Mouse (Mus musculus) heart, embryonic 10.5 days (tissue): ENCODE measurements around the gene Ago3. TPM values are rescaled to one million over a fixed set of nuclear protein-coding genes. Genes with fewer than 3 reads are reported as not detected.

Experiments used
- DNase-seq: peaks from one replicate; pipeline ENCODE4 v3.0.0-alpha.2; 2017; ENCODE audit warnings: low spot score
- H3K27ac ChIP-seq: fragments of 300-500 bp; sonication (generic); 2 replicates; pipeline ENCODE4 v1.5.1; 2016; ENCODE audit warnings: mild to moderate bottlenecking
- H3K27me3 ChIP-seq: fragments of 300-500 bp; sonication (generic); 2 replicates; pipeline ENCODE4 v1.6.1; 2016; ENCODE audit warnings: mild to moderate bottlenecking; ENCODE audit not compliant: poor library complexity, insufficient read depth, severe bottlenecking
- H3K36me3 ChIP-seq: fragments of 300-500 bp; sonication (generic); 2 replicates; pipeline ENCODE4 v1.6.1; 2016; ENCODE audit warnings: mild to moderate bottlenecking, moderate library complexity
- H3K4me1 ChIP-seq: fragments of 300-500 bp; sonication (generic); 2 replicates; pipeline ENCODE4 v1.6.1; 2016; ENCODE audit warnings: mild to moderate bottlenecking
- H3K4me3 ChIP-seq: fragments of 300-500 bp; sonication (generic); 2 replicates; pipeline ENCODE4 v1.5.1; 2016; ENCODE audit warnings: mild to moderate bottlenecking, moderate library complexity
- H3K9me3 ChIP-seq: fragments of 300-500 bp; sonication (generic); 2 replicates; pipeline ENCODE4 v1.6.1; 2016; ENCODE audit warnings: mild to moderate bottlenecking, moderate library complexity
- WGBS: fragments of 180-500 bp; shearing (Covaris S2); methylation state at CpG from one replicate; pipeline ENCODE4 v1.1.7; 2016; 5-methylcytosine and 5-hydroxymethylcytosine counted together
- polyA plus RNA-seq: library from polyadenylated mRNA; unstranded; fragments of >200 nt; fragmentation: Nextera tagmentation; extraction: Ambion mirVana; gene quantifications from 2 replicates; pipeline ENCODE4 v1.2.1, GENCODE M21; 2016

The Ago3 gene
- polyA plus RNA-seq, 1 experiment from 2014 or later = 14.5 TPM

DNA sequence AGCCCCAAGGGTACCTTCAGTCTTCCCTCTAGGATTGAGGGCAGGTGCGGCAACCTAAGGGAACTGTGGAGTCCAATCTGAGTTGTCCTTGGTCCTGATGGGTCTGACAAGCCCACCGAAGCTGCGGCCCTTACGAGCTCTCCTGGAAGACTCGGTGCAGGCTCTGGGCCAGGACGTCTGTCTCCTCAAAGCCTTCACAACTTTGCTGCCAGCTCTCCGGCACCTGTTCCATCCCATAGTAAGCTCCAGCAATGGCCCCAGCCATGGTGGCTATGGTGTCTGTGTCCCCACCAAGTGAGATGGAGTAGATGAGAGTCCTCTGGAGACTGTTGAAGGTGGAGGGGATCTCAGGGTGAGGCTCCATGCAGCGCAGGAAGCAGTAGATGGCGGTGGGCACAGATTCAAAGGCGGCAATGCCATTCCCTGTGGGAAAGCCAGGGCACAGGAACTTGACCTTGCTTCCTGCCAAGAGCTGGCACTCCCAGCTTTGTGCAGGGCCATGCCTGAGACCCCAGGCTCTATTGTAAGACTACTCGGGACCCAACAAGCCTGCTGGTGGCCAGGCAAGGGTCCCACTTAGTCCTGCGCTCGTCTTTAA, 112.8 kb downstream of the Ago3 start:
- DNase-seq = no peak
- Histone ChIP-seq H3K36me3 (peaks cover 46% of the 10 kb centered on the region), H3K4me3 (no peak overlapping the region), H3K9me3 (no peaks in the 10 kb centered on the region), H3K27me3 (no peaks in the 10 kb centered on the region; the same call in 1 of the 2 replicates), H3K27ac (no peak overlapping the region), H3K4me1 (peaks cover 39% of the 10 kb centered on the region)
- WGBS = 92% methylated on average over 13 of the region's 13 CpGs

DNA sequence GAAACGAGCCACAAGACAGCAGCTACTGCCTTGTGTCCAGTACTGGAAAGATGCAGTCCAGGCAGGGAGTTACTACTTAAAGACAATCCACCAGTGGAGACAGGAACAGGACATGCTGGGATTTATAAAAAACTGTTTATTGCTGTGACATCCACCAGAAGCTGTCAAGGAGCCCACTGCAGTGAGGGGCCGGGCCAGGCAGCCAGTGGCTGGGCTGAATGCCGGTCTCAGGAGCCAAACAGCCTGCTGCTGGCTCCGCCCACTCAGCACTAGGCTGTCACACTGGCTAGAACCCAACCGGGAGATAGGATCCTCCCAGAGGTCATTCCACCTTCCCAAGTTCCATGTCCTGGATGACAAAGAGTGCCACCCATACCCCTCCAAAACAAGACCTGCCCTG, 113.4 kb downstream of the Ago3 start:
- no peak overlapping the region for H3K4me3 ChIP-seq
- H3K4me1 ChIP-seq = peaks cover 37% of the 10 kb centered on the region
- H3K27ac ChIP-seq = no peak overlapping the region

DNA sequence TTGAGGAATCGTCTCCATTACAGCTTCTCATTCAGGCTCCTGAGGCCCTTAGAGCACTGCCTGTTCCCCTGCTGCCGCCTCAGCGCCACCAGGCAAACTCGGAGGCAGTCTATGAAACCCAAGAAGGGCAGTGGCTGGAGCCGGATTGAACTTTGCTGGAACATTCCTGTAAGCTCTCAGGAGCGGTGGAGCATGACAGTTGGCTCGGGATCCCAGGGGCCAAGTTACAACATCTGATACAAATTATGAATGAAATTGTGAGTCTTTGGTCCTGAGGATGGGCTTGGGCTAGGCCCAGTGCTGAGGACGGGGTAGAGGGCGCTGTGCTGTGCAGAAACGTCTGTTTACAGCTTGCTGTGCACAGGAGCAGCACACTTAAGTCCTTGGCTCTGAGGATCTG, 115.0 kb downstream of the Ago3 start:
- peaks cover 9% of the 10 kb centered on the region; the same call in 1 of the 2 replicates for H3K27me3 ChIP-seq
- no peaks in the 10 kb centered on the region for H3K9me3 ChIP-seq
- H3K4me1 ChIP-seq = peaks cover 38% of the 10 kb centered on the region; the same call in 1 of the 2 replicates
- H3K36me3 ChIP-seq = peaks cover 46% of the 10 kb centered on the region
- no peak overlapping the region for H3K27ac ChIP-seq
- no peak overlapping the region for H3K4me3 ChIP-seq
- DNase-seq = no peak
- 65% methylated on average over 10 of the region's 10 CpGs for WGBS

More for the DNA sequence above, 113.4 kb downstream of the Ago3 start:
- WGBS = 42% methylated on average over 5 of the region's 5 CpGs
- Histone ChIP-seq H3K9me3 (no peaks in the 10 kb centered on the region), H3K27me3 (peaks cover under 1% of the 10 kb centered on the region; the same call in 1 of the 2 replicates), H3K36me3 (peaks cover 46% of the 10 kb centered on the region)
- DNase-seq = no peak

DNA sequence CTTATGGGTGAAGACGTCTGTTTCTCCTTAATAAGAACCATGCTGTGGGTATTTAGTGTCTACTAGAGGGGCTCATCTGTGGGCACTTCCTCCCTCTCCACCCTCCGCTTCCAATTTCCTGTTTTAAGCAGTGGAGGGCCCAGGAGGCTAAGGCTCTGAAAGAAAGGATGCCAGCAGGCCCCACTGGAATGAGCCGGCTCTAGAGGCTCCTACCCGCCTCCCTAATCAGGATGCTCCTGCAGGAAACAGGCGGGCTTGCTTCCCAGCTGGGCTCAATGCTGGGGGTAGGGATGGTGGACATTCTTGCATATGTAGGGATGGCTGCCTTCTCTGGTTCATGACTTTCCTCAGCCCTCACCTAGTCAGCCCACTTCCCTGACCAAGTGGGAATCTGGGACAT, 116.2 kb downstream of the Ago3 start:
- Histone ChIP-seq H3K4me3 (no peak overlapping the region), H3K9me3 (no peaks in the 10 kb centered on the region), H3K36me3 (peaks cover 35% of the 10 kb centered on the region), H3K4me1 (peaks cover 43% of the 10 kb centered on the region; the same call in 1 of the 2 replicates), H3K27ac (no peak overlapping the region), H3K27me3 (peaks cover 13% of the 10 kb centered on the region; the same call in 1 of the 2 replicates)
- no peak for DNase-seq
- WGBS = 34% methylated on average over 5 of the region's 5 CpGs

DNA sequence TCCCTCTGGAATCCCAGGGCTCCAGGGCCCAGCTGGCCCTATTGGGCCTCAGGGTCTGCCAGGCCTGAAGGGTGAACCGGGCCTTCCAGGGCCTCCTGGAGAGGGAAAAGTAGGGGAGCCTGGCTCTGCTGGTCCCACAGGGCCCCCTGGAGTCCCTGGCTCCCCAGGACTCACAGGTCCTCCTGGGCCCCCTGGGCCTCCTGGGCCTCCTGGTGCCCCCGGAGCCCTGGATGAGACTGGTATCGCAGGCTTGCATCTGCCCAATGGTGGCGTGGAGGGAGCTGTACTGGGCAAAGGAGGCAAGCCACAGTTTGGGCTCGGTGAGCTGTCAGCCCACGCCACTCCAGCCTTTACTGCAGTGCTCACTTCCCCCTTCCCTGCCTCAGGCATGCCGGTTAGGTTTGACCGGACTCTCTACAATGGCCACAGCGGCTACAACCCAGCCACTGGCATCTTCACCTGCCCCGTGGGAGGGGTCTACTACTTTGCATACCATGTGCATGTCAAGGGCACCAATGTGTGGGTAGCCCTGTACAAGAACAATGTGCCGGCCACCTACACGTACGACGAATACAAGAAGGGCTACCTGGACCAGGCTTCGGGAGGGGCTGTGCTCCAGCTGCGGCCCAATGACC, 117.7 kb downstream of the Ago3 start:
- H3K9me3 ChIP-seq = no peaks in the 10 kb centered on the region
- peaks cover 13% of the 10 kb centered on the region; the same call in 1 of the 2 replicates for H3K27me3 ChIP-seq
- WGBS = 86% methylated on average over 16 of the region's 16 CpGs
- no peak for DNase-seq
- H3K4me1 ChIP-seq = peaks cover 40% of the 10 kb centered on the region; the same call in 1 of the 2 replicates
- H3K27ac ChIP-seq = no peak overlapping the region
- peaks cover 20% of the 10 kb centered on the region for H3K36me3 ChIP-seq
- no peak overlapping the region for H3K4me3 ChIP-seq

DNA sequence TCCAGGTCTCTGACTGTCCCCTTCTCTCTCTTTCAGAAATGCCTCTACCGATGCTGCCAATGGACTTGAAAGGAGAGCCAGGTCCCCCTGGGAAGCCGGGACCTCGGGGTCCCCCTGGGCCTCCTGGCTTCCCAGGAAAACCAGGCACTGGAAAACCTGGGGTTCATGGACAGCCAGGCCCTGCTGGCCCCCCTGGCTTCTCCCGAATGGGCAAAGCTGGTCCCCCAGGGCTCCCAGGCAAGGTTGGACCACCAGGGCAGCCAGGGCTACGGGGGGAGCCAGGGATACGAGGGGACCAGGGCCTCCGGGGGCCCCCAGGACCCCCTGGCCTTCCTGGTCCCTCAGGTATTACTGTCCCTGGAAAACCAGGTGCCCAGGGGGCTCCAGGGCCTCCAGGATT, 119.0 kb downstream of the Ago3 start:
- Histone ChIP-seq H3K36me3 (peaks cover 7% of the 10 kb centered on the region; the same call in 1 of the 2 replicates), H3K9me3 (0 out of 2 replicates have a peak, but pooled peaks cover 3% of the 10 kb centered on the region), H3K27ac (0 out of 2 replicates have a peak overlapping the region, but pooled peaks have one; percentile 6), H3K4me3 (no peak overlapping the region), H3K27me3 (peaks cover 13% of the 10 kb centered on the region; the same call in 1 of the 2 replicates), H3K4me1 (peaks cover 27% of the 10 kb centered on the region; the same call in 1 of the 2 replicates)
- 74% methylated on average over 7 of the region's 7 CpGs for WGBS
- DNase-seq = peak; percentile 74

DNA sequence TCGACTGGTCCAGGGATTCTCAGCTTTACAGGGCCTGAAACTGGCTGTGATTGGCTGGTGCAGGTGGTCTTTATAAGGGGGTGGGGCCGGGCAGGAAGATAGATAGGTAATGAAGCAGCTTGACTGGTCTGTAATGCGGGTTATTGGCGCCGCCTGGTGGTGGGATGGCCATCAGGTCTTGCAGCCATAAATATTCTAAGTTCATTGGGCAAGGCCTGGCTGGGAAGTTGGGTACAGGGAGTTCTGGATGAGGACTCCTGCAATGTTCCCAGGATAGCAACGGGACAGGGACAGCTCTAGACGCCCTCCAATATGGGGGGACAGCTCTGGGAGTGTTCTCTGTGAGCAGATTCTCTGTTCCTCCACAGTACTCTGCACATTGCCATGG, 119.4 kb downstream of the Ago3 start:
- peaks cover 4% of the 10 kb centered on the region; the same call in 1 of the 2 replicates for H3K36me3 ChIP-seq
- H3K27me3 ChIP-seq = peaks cover 13% of the 10 kb centered on the region; the same call in 1 of the 2 replicates
- peak; percentile 94 for DNase-seq
- WGBS = 1% methylated on average over 7 of the region's 7 CpGs
- 0 out of 2 replicates have a peak, but pooled peaks cover 3% of the 10 kb centered on the region for H3K9me3 ChIP-seq
- peak overlapping the region; percentile 48 for H3K4me3 ChIP-seq
- H3K4me1 ChIP-seq = peaks cover 27% of the 10 kb centered on the region; the same call in 1 of the 2 replicates
- H3K27ac ChIP-seq = no peak overlapping the region

DNA sequence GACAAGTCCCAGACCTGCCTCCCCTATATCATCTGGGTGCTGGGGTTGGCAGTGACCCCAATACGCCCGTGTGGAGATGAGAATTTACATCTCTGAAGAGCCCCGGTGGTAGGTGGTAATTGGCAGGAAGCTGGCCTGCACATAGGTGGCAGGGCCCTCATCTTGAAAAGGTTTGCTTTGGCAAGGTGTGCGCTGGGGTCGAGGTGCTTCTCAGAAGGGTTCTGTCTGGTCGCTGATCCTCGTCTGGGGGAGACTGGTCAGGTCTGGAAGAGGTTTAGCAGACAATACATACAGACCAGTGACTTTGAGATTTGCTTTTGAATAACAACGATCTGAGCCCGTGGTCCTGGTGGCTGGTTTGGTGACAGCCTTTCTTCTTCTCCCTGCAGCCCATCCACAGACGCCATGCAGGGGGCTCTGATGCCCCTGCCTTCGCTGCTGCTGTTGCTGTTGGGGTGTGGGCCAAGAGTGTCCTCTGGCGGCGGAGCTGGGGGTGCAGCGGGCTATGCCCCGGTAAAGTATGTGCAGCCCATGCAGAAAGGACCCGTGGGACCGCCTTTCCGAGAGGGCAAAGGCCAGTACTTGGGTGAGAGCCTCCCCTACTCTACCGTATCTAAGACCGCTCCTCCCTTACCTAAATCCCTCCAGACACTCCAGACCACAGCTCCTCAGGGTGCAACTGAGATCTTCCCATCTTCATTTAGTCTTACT, 120.0 kb downstream of the Ago3 start:
- peaks cover 2% of the 10 kb centered on the region; the same call in 1 of the 2 replicates for H3K36me3 ChIP-seq
- no peak overlapping the region for H3K27ac ChIP-seq
- peak; percentile 73 for DNase-seq
- H3K9me3 ChIP-seq = 0 out of 2 replicates have a peak, but pooled peaks cover 3% of the 10 kb centered on the region
- whole genome bisulfite sequencing = 16% methylated on average over 20 of the region's 20 CpGs
- peaks cover 25% of the 10 kb centered on the region; the same call in 1 of the 2 replicates for H3K4me1 ChIP-seq
- H3K27me3 ChIP-seq = peaks cover 15% of the 10 kb centered on the region; the same call in 1 of the 2 replicates
- H3K4me3 ChIP-seq = peak overlapping the region; percentile 48

DNA sequence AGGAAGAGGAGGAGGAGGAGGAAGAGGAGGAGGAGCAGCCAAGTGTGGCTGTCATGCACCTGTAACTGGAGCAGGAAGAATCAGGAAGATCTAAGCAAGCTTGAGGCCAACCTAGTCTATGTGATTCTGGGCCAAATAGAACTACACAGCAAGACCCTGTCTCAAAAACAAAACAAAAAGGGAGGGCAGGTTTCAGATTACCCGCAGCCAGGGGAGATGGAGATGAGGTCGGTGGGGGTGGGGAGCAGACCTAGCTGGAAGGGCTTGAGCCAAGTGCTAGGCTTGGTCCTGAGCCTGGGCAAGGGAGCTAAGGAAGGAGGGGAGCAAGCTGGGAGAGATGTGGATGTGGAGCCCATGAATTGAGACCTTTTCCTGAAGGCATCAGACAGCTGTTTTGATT, 122.5 kb downstream of the Ago3 start:
- no peaks in the 10 kb centered on the region for H3K36me3 ChIP-seq
- H3K4me1 ChIP-seq = peaks cover 18% of the 10 kb centered on the region
- H3K27ac ChIP-seq = no peak overlapping the region
- H3K9me3 ChIP-seq = 0 out of 2 replicates have a peak, but pooled peaks cover 3% of the 10 kb centered on the region
- H3K27me3 ChIP-seq = peaks cover 39% of the 10 kb centered on the region
- no peak for DNase-seq
- no peak overlapping the region for H3K4me3 ChIP-seq
- WGBS = 13% methylated on average over 2 of the region's 2 CpGs

DNA sequence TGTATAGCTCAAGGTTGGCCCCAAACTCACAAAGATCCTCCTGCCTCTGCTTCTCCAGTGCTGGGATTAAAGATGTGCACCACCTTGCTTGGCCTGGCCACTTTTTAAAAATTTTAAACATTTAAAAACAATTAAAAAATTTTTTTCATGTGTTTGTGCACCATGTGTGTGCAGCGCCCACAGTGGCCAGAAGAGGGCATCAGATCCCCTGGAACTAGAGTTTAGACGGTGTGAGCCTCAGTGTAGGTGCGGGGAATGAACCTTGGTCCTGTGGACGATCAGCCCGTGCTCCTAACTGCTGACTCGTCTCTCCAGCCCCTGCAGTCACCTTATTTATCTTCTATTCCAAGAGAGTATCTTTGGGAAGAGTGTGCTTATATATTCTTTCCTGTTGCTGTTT, 123.3 kb downstream of the Ago3 start:
- H3K4me1 ChIP-seq = peaks cover 26% of the 10 kb centered on the region
- 0 out of 2 replicates have a peak, but pooled peaks cover 3% of the 10 kb centered on the region for H3K9me3 ChIP-seq
- DNase-seq = no peak
- H3K36me3 ChIP-seq = no peaks in the 10 kb centered on the region
- WGBS = 87% methylated on average over 6 of the region's 6 CpGs
- peaks cover 47% of the 10 kb centered on the region for H3K27me3 ChIP-seq
- H3K27ac ChIP-seq = no peak overlapping the region
- no peak overlapping the region for H3K4me3 ChIP-seq

DNA sequence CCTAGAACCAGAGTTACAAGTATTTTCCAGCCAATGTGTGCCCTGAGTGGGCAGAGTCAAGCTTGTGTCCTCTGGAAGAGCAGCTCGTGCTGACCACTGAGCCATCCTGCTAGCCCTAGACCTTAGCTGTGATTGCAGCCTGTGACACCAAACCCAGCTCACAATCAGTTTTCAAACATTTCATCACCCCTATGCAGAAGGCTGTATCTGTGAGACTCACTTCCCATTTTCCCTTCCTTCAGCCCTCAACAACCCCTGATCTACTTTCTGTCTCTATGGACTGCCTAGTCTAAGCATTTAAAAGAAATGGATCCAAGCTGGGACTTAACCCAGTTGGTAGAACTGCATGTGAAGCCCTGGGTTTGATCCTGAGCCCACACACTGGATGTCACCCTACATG, 123.9 kb downstream of the Ago3 start:
- 89% methylated on average over 1 of the region's 1 CpGs for WGBS
- Histone ChIP-seq H3K27me3 (peaks cover 48% of the 10 kb centered on the region), H3K9me3 (0 out of 2 replicates have a peak, but pooled peaks cover 3% of the 10 kb centered on the region), H3K27ac (no peak overlapping the region), H3K4me3 (no peak overlapping the region), H3K36me3 (no peaks in the 10 kb centered on the region), H3K4me1 (peaks cover 30% of the 10 kb centered on the region)
- no peak for DNase-seq

DNA sequence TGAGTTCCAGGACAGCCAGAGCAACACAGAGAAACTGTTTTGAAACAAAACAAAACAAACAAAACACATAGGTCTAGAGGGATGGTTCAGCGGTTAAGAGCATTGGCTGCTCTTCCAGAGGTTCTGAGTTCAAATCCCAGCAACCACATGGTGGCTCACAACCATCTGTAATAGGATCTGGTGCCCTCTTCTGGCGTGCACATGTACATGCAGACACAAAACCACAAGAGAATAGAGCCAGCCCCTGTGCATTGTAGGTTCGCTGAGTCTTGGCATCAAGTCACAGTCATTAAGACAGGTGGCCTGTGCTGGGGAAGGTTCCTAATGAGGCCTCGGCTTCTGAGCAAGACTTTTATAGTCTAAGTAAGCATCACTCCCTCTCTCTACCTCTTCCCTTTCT, 125.5 kb downstream of the Ago3 start:
- 61% methylated on average over 4 of the region's 4 CpGs for WGBS
- H3K27me3 ChIP-seq = peaks cover 56% of the 10 kb centered on the region

More for the DNA sequence above, 125.5 kb downstream of the Ago3 start:
- Histone ChIP-seq H3K27ac (no peak overlapping the region), H3K4me3 (no peak overlapping the region), H3K4me1 (peaks cover 24% of the 10 kb centered on the region), H3K36me3 (no peaks in the 10 kb centered on the region), H3K9me3 (0 out of 2 replicates have a peak, but pooled peaks cover 3% of the 10 kb centered on the region)
- DNase-seq = no peak
